Mouse (Mus musculus) layer of hippocampus, postnatal 14 days (tissue): ENCODE measurements around the gene Olfr462. TPM values are rescaled to one million over a fixed set of nuclear protein-coding genes. Genes with fewer than 3 reads are reported as not detected.

Source experiments
- DNase-seq, 2 experiments: peaks; one replicate each; pipeline ENCODE4 v3.0.0; 2021 to 2022; ENCODE audit warnings: low spot score in 2 of 2, mixed read lengths in 1 of 2
- total RNA-seq, 2 experiments: library from RNA; stranded (reverse); gene quantifications; 2 replicates each; pipeline ENCODE4 v1.2.3; 2021

The Olfr462 gene
- total RNA-seq, 2 experiments from 2014 or later = not detected

- DNase-seq = peak; percentile 89 to 91
These were observed 39.1 kb downstream of the Olfr462 start, which contains the start of gene Mks1 for GRCm38 (mm10) chr11:87852690-87853596. TSS of gene Mks1 (plus strand) at chr11:87853215.

GRCm38 (mm10) chr11:87847884-87848283 is 44.2 kb downstream of the Olfr462 start:
- DNase-seq = no peak

DNA sequence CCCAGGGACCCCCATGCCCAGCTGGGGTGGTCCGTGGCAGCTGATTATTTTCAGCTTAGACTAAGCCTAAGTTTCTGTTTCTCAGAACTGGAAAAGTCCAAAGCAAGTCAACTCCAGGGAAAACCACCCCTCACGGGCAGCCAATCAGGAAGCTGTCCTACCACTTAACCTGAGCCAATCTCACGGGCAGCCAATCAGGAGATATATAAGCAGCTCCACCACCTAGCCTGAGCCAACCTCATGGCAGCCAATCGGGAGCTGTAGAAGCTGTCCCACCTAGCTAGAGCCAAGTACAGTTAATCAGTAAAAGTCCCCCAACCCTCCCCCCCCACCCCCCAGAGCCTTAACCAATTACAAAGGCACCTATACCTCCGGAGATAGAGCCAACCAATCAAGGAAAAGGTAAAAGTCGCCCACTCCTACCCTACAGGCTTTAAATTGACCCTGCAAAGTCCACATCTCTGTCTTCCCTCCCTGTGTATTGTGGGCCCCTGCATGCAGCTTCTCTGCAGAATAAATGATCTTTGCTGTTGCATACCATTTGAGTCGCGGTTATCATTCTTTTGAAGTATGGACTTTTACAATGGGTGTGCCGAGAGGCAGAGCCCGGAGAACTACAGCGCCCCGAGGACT is 45.0 kb downstream of the Olfr462 start:
- no peak for DNase-seq

- no peak for DNase-seq
These were observed 50.6 kb downstream of the Olfr462 start for GRCm38 (mm10) chr11:87841436-87841835.

GRCm38 (mm10) chr11:87840676-87841075 is 51.4 kb downstream of the Olfr462 start:
- no peak for DNase-seq

Other genes with a start within 250 kb of the Olfr462 start
- 1 to 10 TPM; 2.5 to 4.1 TPM for gene Rnf43, start 229.5 kb downstream of the Olfr462 start, total RNA-seq
- gene Supt4a, start 154.7 kb downstream of the Olfr462 start, total RNA-seq = 10 to 100 TPM; 60.6 to 63.4 TPM
- 100 to 1,000 TPM; 144 to 163 TPM for gene Tspoap1, start 131.7 kb downstream of the Olfr462 start, total RNA-seq
- under 1 TPM; 0.14 to 0.52 TPM for gene Mpo, start 98.7 kb downstream of the Olfr462 start, total RNA-seq
- gene Lpo, start 64.0 kb downstream of the Olfr462 start, total RNA-seq = under 1 TPM; 0.35 to 0.62 TPM
- gene Mks1, start 39.1 kb downstream of the Olfr462 start, total RNA-seq = 1 to 10 TPM; 6.8 to 6.9 TPM
- gene Epx, start 16.7 kb downstream of the Olfr462 start, total RNA-seq = under 1 TPM; 0.41 to 0.51 TPM
- not detected for gene Olfr463, start 5.1 kb upstream of the Olfr462 start, total RNA-seq
- gene Olfr464, start 28.7 kb upstream of the Olfr462 start, total RNA-seq = not detected
- 100 to 1,000 TPM; 406 to 432 TPM for gene Dynll2, start 95.3 kb upstream of the Olfr462 start, total RNA-seq
- 100 to 1,000 TPM; 202 to 214 TPM for gene Srsf1, start 155.1 kb upstream of the Olfr462 start, total RNA-seq
- 10 to 100 TPM; 24.8 to 27.7 TPM for gene Vezf1, start 176.0 kb upstream of the Olfr462 start, total RNA-seq
- gene Cuedc1, start 205.8 kb upstream of the Olfr462 start, total RNA-seq = 10 to 100 TPM; 32.0 to 32.1 TPM